Mouse (Mus musculus) embryo, embryonic 9.5 days (tissue): ENCODE measurements around the gene Agbl5.

ENCODE experiments used
- DNase-seq: peaks from one replicate; pipeline ENCODE4 v3.0.0-alpha.2; 2017; ENCODE audit errors: extremely low spot score

The Agbl5 gene

GRCm38 (mm10) chr5:30919831-30920614, 31.5 kb downstream of the Agbl5 start:
- DNase-seq: no peak

GRCm38 (mm10) chr5:30920621-30921020, 32.1 kb downstream of the Agbl5 start:
- no peak for DNase-seq

- peak; percentile 98 for DNase-seq
Measured at GRCm38 (mm10) chr5:30921256-30922033, 33.0 kb downstream of the Agbl5 start, which contains the start of gene Khk. TSS of gene Khk (plus strand) at chr5:30921431.

- DNase-seq: no peak
Measured at GRCm38 (mm10) chr5:30922581-30923041, 34.1 kb downstream of the Agbl5 start.

- no peak for DNase-seq
Measured at GRCm38 (mm10) chr5:30923119-30923518, 34.6 kb downstream of the Agbl5 start.

- no peak for DNase-seq
Measured at GRCm38 (mm10) chr5:30924614-30925013, 36.1 kb downstream of the Agbl5 start.

GRCm38 (mm10) chr5:30925217-30925616, 36.7 kb downstream of the Agbl5 start:
- no peak for DNase-seq

GRCm38 (mm10) chr5:30926073-30926472, 37.6 kb downstream of the Agbl5 start:
- no peak for DNase-seq

GRCm38 (mm10) chr5:30927945-30928529, 39.5 kb downstream of the Agbl5 start:
- peak; percentile 28 for DNase-seq

GRCm38 (mm10) chr5:30930121-30930520, 41.6 kb downstream of the Agbl5 start:
- peak; percentile 44 for DNase-seq

- no peak for DNase-seq
Measured at GRCm38 (mm10) chr5:30930846-30931245, 42.4 kb downstream of the Agbl5 start.

- no peak for DNase-seq
Measured at GRCm38 (mm10) chr5:30931378-30931777, 42.9 kb downstream of the Agbl5 start.

- DNase-seq: no peak
Measured at GRCm38 (mm10) chr5:30933705-30934104, 45.2 kb downstream of the Agbl5 start.

GRCm38 (mm10) chr5:30934725-30935461, 46.4 kb downstream of the Agbl5 start:
- DNase-seq: no peak

- no peak for DNase-seq
Measured at GRCm38 (mm10) chr5:30943004-30943403, 54.5 kb downstream of the Agbl5 start.

GRCm38 (mm10) chr5:30944344-30944743, 55.9 kb downstream of the Agbl5 start:
- DNase-seq: no peak

GRCm38 (mm10) chr5:30944956-30945781, 56.7 kb downstream of the Agbl5 start, which contains the start of gene Cgref1:
TSS of gene Cgref1 (minus strand) at chr5:30945591.
- peak; percentile 64 for DNase-seq

GRCm38 (mm10) chr5:30948620-30949019, 60.1 kb downstream of the Agbl5 start:
- DNase-seq: no peak

GRCm38 (mm10) chr5:30949654-30950326, 61.3 kb downstream of the Agbl5 start:
- peak; percentile 92 for DNase-seq

GRCm38 (mm10) chr5:30950451-30950850, 62.0 kb downstream of the Agbl5 start:
- no peak for DNase-seq
